Mouse (Mus musculus) adrenal gland, adult 2 months (tissue): ENCODE data around the gene Trappc1. TPM values are rescaled to one million over a fixed set of nuclear protein-coding genes. Genes with fewer than 3 reads are reported as not detected.
"Not testable (repeated sequence)": the region's sequence is repeated elsewhere in the genome, so short reads cannot be mapped to it uniquely, and the experiment has no call there.

ENCODE experiments used
- DNase-seq: peaks from one replicate; pipeline ENCODE4 v3.0.0; 2021
- long read RNA-seq: library from polyadenylated mRNA; stranded (forward); transcript quantifications from one replicate; pipeline ENCODE4 v2.0.0, GENCODE M21; 2021
- polyA plus RNA-seq: library from polyadenylated mRNA; depleted of rRNA; stranded (reverse); fragments of >200 nt; gene quantifications from 2 replicates; pipeline ENCODE4 v1.2.3, GENCODE M21; 2012; rRNA removed
- total RNA-seq, 2 experiments: library from RNA; stranded (reverse); gene quantifications; 2 replicates each; pipeline ENCODE4 v1.2.3; 2021

Trappc1 gene
- 10 to 100 TPM; 81.3 to 83.5 TPM for total RNA-seq
- 18.4 and 23.4 TPM in 2 replicates for polyA plus RNA-seq
- long read RNA-seq, transcript Trappc1-202 (4 exons, 759 nt): minor isoform, 17 of 45 reads
- long read RNA-seq, transcript Trappc1-203 (5 exons, 751 nt): major isoform, 27 of 45 reads
- long read RNA-seq, partial matches to known transcripts: 0 of 45 reads
- long read RNA-seq, other reads (novel, unspliced or antisense): 1 of 45 reads

- peak; percentile 100 for DNase-seq
Measured at GRCm38 (mm10) chr11:69323667-69324111, at the start of gene Trappc1, which contains the start of gene Cntrob. TSS of gene Trappc1 (plus strand) at chr11:69323980. TSS of gene Cntrob (minus strand) at chr11:69323775.

GRCm38 (mm10) chr11:69275650-69276049, 48.1 kb upstream of the Trappc1 start:
- no peak for DNase-seq

- peak; percentile 83 for DNase-seq
Measured at GRCm38 (mm10) chr11:69276081-69276480, 47.7 kb upstream of the Trappc1 start.

GRCm38 (mm10) chr11:69277267-69277666, 46.5 kb upstream of the Trappc1 start:
- no peak for DNase-seq

GRCm38 (mm10) chr11:69291111-69291510, 32.7 kb upstream of the Trappc1 start:
- no peak for DNase-seq

GRCm38 (mm10) chr11:69295286-69295685, 28.5 kb upstream of the Trappc1 start:
- no peak for DNase-seq

- no peak for DNase-seq
Measured at GRCm38 (mm10) chr11:69297799-69298198, 26.0 kb upstream of the Trappc1 start.

GRCm38 (mm10) chr11:69298231-69298630, 25.5 kb upstream of the Trappc1 start:
- DNase-seq: no peak

- DNase-seq: no peak
Measured at GRCm38 (mm10) chr11:69302817-69303216, 21.0 kb upstream of the Trappc1 start.

- DNase-seq: no peak
Measured at GRCm38 (mm10) chr11:69305291-69305690, 18.5 kb upstream of the Trappc1 start.

GRCm38 (mm10) chr11:69306039-69306438, 17.7 kb upstream of the Trappc1 start:
- no peak for DNase-seq

- peak; percentile 37 for DNase-seq
Measured at GRCm38 (mm10) chr11:69311266-69311665, 12.5 kb upstream of the Trappc1 start.

GRCm38 (mm10) chr11:69316361-69316760, 7.4 kb upstream of the Trappc1 start:
- no peak for DNase-seq

- not testable (repeated sequence) for DNase-seq
Measured at GRCm38 (mm10) chr11:69318000-69318399, 5.8 kb upstream of the Trappc1 start.

- DNase-seq: no peak
Measured at GRCm38 (mm10) chr11:69321580-69321979, 2.2 kb upstream of the Trappc1 start.

GRCm38 (mm10) chr11:69322010-69322409, 1.8 kb upstream of the Trappc1 start:
- no peak for DNase-seq

GRCm38 (mm10) chr11:69322693-69323471, 898 bp upstream of the Trappc1 start:
- no peak for DNase-seq

- no peak for DNase-seq
Measured at GRCm38 (mm10) chr11:69324749-69325148, 969 bp downstream of the Trappc1 start.

GRCm38 (mm10) chr11:69325628-69326407, 2.0 kb downstream of the Trappc1 start, which contains the start of gene Kcnab3:
TSS of gene Kcnab3 (plus strand) at chr11:69326258.
- DNase-seq: peak; percentile 90

GRCm38 (mm10) chr11:69326408-69327156, 2.8 kb downstream of the Trappc1 start:
- no peak for DNase-seq

- DNase-seq: peak; percentile 44
Measured at GRCm38 (mm10) chr11:69327157-69327442, 3.3 kb downstream of the Trappc1 start.

- DNase-seq: no peak
Measured at GRCm38 (mm10) chr11:69327648-69328047, 3.9 kb downstream of the Trappc1 start.
